In genomic region chr12:102319150-102319549, GRCm38 (mm10) we compare ENCODE assay signal across 9 mouse cellular contexts. TPM values are rescaled to one million over a fixed set of nuclear protein-coding genes. Genes with fewer than 3 reads are reported as not detected.
DNase-seq lines count a peak whose midpoint lies in the region; TF ChIP-seq lines count a peak whose summit lies in the region.
"Had no signal": no experiment of that assay in that cellular context is flagged by ENCODE, and none has a peak within 500 bp of the region (broad histone marks: within the 10 kb centered on the region; RNA-seq: fewer than 3 reads in every experiment).

No protein-coding gene starts in this region.

- no peak for TF ChIP-seq POLR2A in liver, adult 2 months (IDR thresholded peaks at IDR 0.05; ENCODE audit: extremely low read depth, insufficient read depth, low read length)

- H3K79me2 ChIP-seq in liver, adult 2 months (ENCODE audit: control insufficient read depth, insufficient read depth, low read length), result no peaks in the 10 kb centered on the region

- peaks cover 17% of the 10 kb centered on the region for H3K4me1 ChIP-seq in liver, adult 2 months (ENCODE audit: control insufficient read depth, insufficient read depth, low read length)

- H3K36me3 ChIP-seq in liver, adult 2 months (ENCODE audit: control insufficient read depth, insufficient read depth, low read length), result peaks cover 11% of the 10 kb centered on the region

- intact Hi-C loops in heart, postnatal 10 days (cut with DNase I), result no loop called here

- H3K4me3 ChIP-seq in liver, adult 2 months (ENCODE audit: insufficient read depth, low read depth, low read length), result no peak overlapping the region

- no peak overlapping the region for H3K9ac ChIP-seq in liver, adult 2 months (ENCODE audit: low read depth, low read length)

- no peaks in the 10 kb centered on the region for H3K27me3 ChIP-seq in liver, adult 2 months (ENCODE audit: control insufficient read depth, insufficient read depth, low read length)

- DNase-seq in adrenal gland, adult 2 months, result peak; percentile 43
- no peak for DNase-seq in adrenal gland, adult 8-10 months
- DNase-seq in liver, adult 2 months (ENCODE audit: extremely low read depth, low read depth, low spot score), result no peak
- DNase-seq in liver, result no peak
- DNase-seq in heart, postnatal 10 days, result peak; percentile 33 to 37
- DNase-seq in lung, postnatal 25 days (ENCODE audit: low spot score), result peak; percentile 60
- DNase-seq in gastrocnemius, adult 8-10 months (ENCODE audit: low spot score in 2 of 2), result no peak
- DNase-seq in cerebellum, postnatal 36 days, result no peak
- DNase-seq: gastrocnemius, postnatal 25 days had no signal

- no peak for TF ChIP-seq CTCF in liver, adult 2 months (IDR thresholded peaks at IDR 0.05; ENCODE audit: low read depth, low read length)

- 48% methylated on average over 2 of the region's 2 CpGs for WGBS in liver, adult 2 months

- peak overlapping the region; percentile 23; the same call in 1 of the 2 replicates for H3K27ac ChIP-seq in liver, adult 2 months (replicated peaks; ENCODE audit: insufficient read depth, low read depth, low read length)

RNA-seq across cellular contexts. Expression of gene Rin3, which starts 36.3 kb away (rescaled TPM):
- 10 to 100 TPM; 12.3 to 15.1 TPM for total RNA-seq in adrenal gland, adult 2 months (2021)
- 7.4 and 8.9 TPM in 2 replicates for polyA plus RNA-seq in adrenal gland, adult 2 months (2012; rRNA removed)
- 10 to 100 TPM; 11.3 to 18.2 (median 14.0) TPM for total RNA-seq in adrenal gland, adult 8-10 months (2022)
- total RNA-seq in liver, adult 2 months (2014; rRNA removed), result 4.9 and 9.2 TPM in 2 replicates
- polyA plus RNA-seq in liver, adult 2 months (2012; rRNA removed), result 8.4 and 12.0 TPM in 2 replicates
- 10 to 100 TPM; 21.2 to 27.4 TPM for total RNA-seq in heart, postnatal 10 days (2021)
- 1 to 10 TPM; 2.2 to 5.6 (median 4.2) TPM for total RNA-seq in gastrocnemius, adult 8-10 months (2022)

Comparison
In these comparisons a context has a peak if more than half of its experiments do, and no peak if none do; other contexts are left out.
1. DNase-seq: peak in adrenal gland, adult 2 months (single experiment), heart, postnatal 10 days (2 of 2) and lung, postnatal 25 days (single experiment); none in adrenal gland, adult 8-10 months (single experiment), liver, adult 2 months (single experiment), liver (single experiment), gastrocnemius, adult 8-10 months (0 of 2) and cerebellum, postnatal 36 days (0 of 2).